Mouse (Mus musculus) embryonic facial prominence, embryonic 11.5 days (tissue): ENCODE measurements around the gene Atp1b3. TPM values are rescaled to one million over a fixed set of nuclear protein-coding genes. Genes with fewer than 3 reads are reported as not detected.

Source experiments
- ATAC-seq: fragments of 200-750 bp; cut with Nextera tagmentation; replicated peaks from 2 replicates; pipeline ENCODE4 v1.8.0; 2017; ENCODE audit warnings: low read depth; ENCODE audit not compliant: insufficient number of reproducible peaks, low FRiP score, low TSS enrichment
- DNase-seq: peaks from one replicate; pipeline ENCODE4 v3.0.0-alpha.2; 2015; ENCODE audit warnings: low spot score
- H3K27ac ChIP-seq: fragments of 300-500 bp; sonication (generic); replicated peaks from 2 replicates; pipeline ENCODE4 v1.5.1; 2014; ENCODE audit warnings: mild to moderate bottlenecking, low read depth, low read length, control low read depth
- H3K27me3 ChIP-seq: fragments of 300-500 bp; sonication (generic); 2 replicates; pipeline ENCODE4 v1.6.1; 2014; ENCODE audit warnings: mild to moderate bottlenecking, low read length, moderate library complexity, mixed read lengths; ENCODE audit not compliant: control insufficient read depth, insufficient read depth
- H3K36me3 ChIP-seq: fragments of 300-500 bp; sonication (generic); replicated peaks from 2 replicates; pipeline ENCODE4 v1.6.1; 2014; ENCODE audit warnings: low read depth, mild to moderate bottlenecking, low read length, moderate library complexity, mixed read lengths; ENCODE audit not compliant: control insufficient read depth, insufficient read depth
- H3K4me1 ChIP-seq: fragments of 300-500 bp; sonication (generic); 2 replicates; pipeline ENCODE4 v1.6.1; 2014; ENCODE audit warnings: low read length, mixed read lengths; ENCODE audit not compliant: control insufficient read depth, insufficient read depth
- H3K4me2 ChIP-seq: fragments of 300-500 bp; sonication (generic); 2 replicates; pipeline ENCODE4 v1.6.1; 2014; ENCODE audit warnings: low read depth, mild to moderate bottlenecking, control low read depth, low read length, moderate library complexity
- H3K4me3 ChIP-seq: fragments of 300-500 bp; sonication (generic); 2 replicates; pipeline ENCODE4 v1.5.1; 2014; ENCODE audit warnings: low read depth, low read length, control low read depth
- H3K9ac ChIP-seq: fragments of 300-500 bp; sonication (generic); replicated peaks from 2 replicates; pipeline ENCODE4 v1.6.1; 2014; ENCODE audit warnings: mild to moderate bottlenecking, control low read depth, low read length
- H3K9me3 ChIP-seq: fragments of 300-500 bp; sonication (generic); replicated peaks from 2 replicates; pipeline ENCODE4 v1.6.1; 2016; ENCODE audit warnings: mild to moderate bottlenecking, low read length, inconsistent platforms, mixed read lengths; ENCODE audit not compliant: control insufficient read depth
- WGBS: fragments of 180-500 bp; shearing (Covaris S2); extraction: QIAGEN DNeasy Blood & Tissue Kit; methylation state at CpG from one replicate; pipeline ENCODE4 v1.1.7; 2014; 5-methylcytosine and 5-hydroxymethylcytosine counted together
- polyA plus RNA-seq: library from polyadenylated mRNA; unstranded; fragments of >200 nt; fragmentation: Nextera tagmentation; extraction: Ambion mirVana; gene quantifications from 2 replicates; pipeline ENCODE4 v1.2.1, GENCODE M21; 2014

Atp1b3 gene
- polyA plus RNA-seq, 1 experiment from 2014 or later, result 171 TPM

GRCm38 (mm10) chr9:96328226-96328625 is 36.0 kb downstream of the Atp1b3 start:
- no peak for DNase-seq
- WGBS, result 84% methylated on average over 4 of the region's 4 CpGs

GRCm38 (mm10) chr9:96326496-96326923 is 37.7 kb downstream of the Atp1b3 start:
- no peak overlapping the region for H3K4me2 ChIP-seq
- H3K9me3 ChIP-seq, result no peaks in the 10 kb centered on the region
- 84% methylated on average over 6 of the region's 6 CpGs for WGBS
- H3K9ac ChIP-seq, result no peak overlapping the region
- no peak overlapping the region for H3K4me3 ChIP-seq
- no peaks in the 10 kb centered on the region for H3K4me1 ChIP-seq
- no peaks in the 10 kb centered on the region for H3K36me3 ChIP-seq
- no peak for DNase-seq
- no peak for ATAC-seq
- no peak overlapping the region for H3K27ac ChIP-seq
- H3K27me3 ChIP-seq, result no peaks in the 10 kb centered on the region

More at GRCm38 (mm10) chr9:96328226-96328625, 36.0 kb downstream of the Atp1b3 start:
- Histone ChIP-seq H3K27me3 (no peaks in the 10 kb centered on the region), H3K9me3 (no peaks in the 10 kb centered on the region), H3K4me1 (no peaks in the 10 kb centered on the region), H3K36me3 (no peaks in the 10 kb centered on the region), H3K4me3 (no peak overlapping the region), H3K4me2 (no peak overlapping the region), H3K9ac (no peak overlapping the region), H3K27ac (no peak overlapping the region)
- no peak for ATAC-seq

GRCm38 (mm10) chr9:96324502-96324901 is 39.7 kb downstream of the Atp1b3 start:
- H3K36me3 ChIP-seq, result no peaks in the 10 kb centered on the region
- H3K9ac ChIP-seq, result no peak overlapping the region
- no peaks in the 10 kb centered on the region for H3K27me3 ChIP-seq
- DNase-seq, result no peak
- 71% methylated on average over 4 of the region's 4 CpGs for WGBS
- H3K9me3 ChIP-seq, result no peaks in the 10 kb centered on the region
- no peak overlapping the region for H3K27ac ChIP-seq
- 0 out of 2 replicates have a peak, but pooled peaks have one; percentile 14 for ATAC-seq
- H3K4me1 ChIP-seq, result no peaks in the 10 kb centered on the region
- H3K4me3 ChIP-seq, result no peak overlapping the region
- H3K4me2 ChIP-seq, result no peak overlapping the region

GRCm38 (mm10) chr9:96322411-96323152 is 41.7 kb downstream of the Atp1b3 start:
- H3K4me3 ChIP-seq, result no peak overlapping the region
- ATAC-seq, result no peak
- DNase-seq, result no peak
- no peak overlapping the region for H3K4me2 ChIP-seq
- no peaks in the 10 kb centered on the region for H3K27me3 ChIP-seq
- H3K36me3 ChIP-seq, result peaks cover 2% of the 10 kb centered on the region; the same call in 1 of the 2 replicates
- H3K27ac ChIP-seq, result no peak overlapping the region
- no peaks in the 10 kb centered on the region for H3K4me1 ChIP-seq
- no peak overlapping the region for H3K9ac ChIP-seq
- WGBS, result 93% methylated on average over 15 of the region's 15 CpGs
- no peaks in the 10 kb centered on the region for H3K9me3 ChIP-seq

GRCm38 (mm10) chr9:96320551-96320980 is 43.7 kb downstream of the Atp1b3 start:
- H3K9me3 ChIP-seq, result no peaks in the 10 kb centered on the region
- no peaks in the 10 kb centered on the region for H3K27me3 ChIP-seq
- no peaks in the 10 kb centered on the region for H3K4me1 ChIP-seq
- no peak overlapping the region for H3K4me2 ChIP-seq
- no peak overlapping the region for H3K27ac ChIP-seq
- no peak overlapping the region for H3K9ac ChIP-seq
- 92% methylated on average over 6 of the region's 6 CpGs for WGBS
- ATAC-seq (no peak), DNase-seq (no peak)
- no peak overlapping the region for H3K4me3 ChIP-seq
- H3K36me3 ChIP-seq, result peaks cover 2% of the 10 kb centered on the region; the same call in 1 of the 2 replicates

GRCm38 (mm10) chr9:96319333-96319732 is 44.9 kb downstream of the Atp1b3 start:
- H3K9me3 ChIP-seq, result no peaks in the 10 kb centered on the region
- H3K27ac ChIP-seq, result no peak overlapping the region
- no peaks in the 10 kb centered on the region for H3K4me1 ChIP-seq
- 96% methylated on average over 5 of the region's 5 CpGs for WGBS
- DNase-seq, result no peak
- H3K9ac ChIP-seq, result no peak overlapping the region
- peaks cover 7% of the 10 kb centered on the region for H3K36me3 ChIP-seq
- no peaks in the 10 kb centered on the region for H3K27me3 ChIP-seq
- no peak overlapping the region for H3K4me2 ChIP-seq
- ATAC-seq, result no peak
- no peak overlapping the region for H3K4me3 ChIP-seq

- Histone ChIP-seq H3K9me3 (no peaks in the 10 kb centered on the region), H3K27me3 (no peaks in the 10 kb centered on the region), H3K4me1 (no peaks in the 10 kb centered on the region), H3K36me3 (peaks cover 11% of the 10 kb centered on the region), H3K4me2 (no peak overlapping the region), H3K9ac (no peak overlapping the region), H3K27ac (no peak overlapping the region), H3K4me3 (no peak overlapping the region)
- ATAC-seq (no peak), DNase-seq (no peak)
- WGBS, result 97% methylated on average over 3 of the region's 3 CpGs
These were observed 52.2 kb downstream of the Atp1b3 start for GRCm38 (mm10) chr9:96312074-96312473.

- H3K27ac ChIP-seq, result no peak overlapping the region
- no peak overlapping the region for H3K4me3 ChIP-seq
- no peak for DNase-seq
- H3K27me3 ChIP-seq, result no peaks in the 10 kb centered on the region
- no peaks in the 10 kb centered on the region for H3K4me1 ChIP-seq
- H3K4me2 ChIP-seq, result no peak overlapping the region
- ATAC-seq, result no peak
- 78% methylated on average over 3 of the region's 3 CpGs for WGBS
- H3K36me3 ChIP-seq, result peaks cover 9% of the 10 kb centered on the region
- H3K9me3 ChIP-seq, result no peaks in the 10 kb centered on the region
- H3K9ac ChIP-seq, result no peak overlapping the region
These were observed 55.4 kb downstream of the Atp1b3 start for GRCm38 (mm10) chr9:96308816-96309215.
